Mouse (Mus musculus) cerebellum, adult 2 months (tissue): ENCODE data around the gene Card9.

Experiments
- CTCF ChIP-seq: fragments of 200-500 bp; IDR thresholded peaks from 2 replicates; pipeline ENCODE4 v1.5.1; 2011; ENCODE audit warnings: low read depth, mild to moderate bottlenecking, control low read depth, low read length, moderate library complexity, borderline replicate concordance; ENCODE audit not compliant: insufficient read depth
- POLR2A ChIP-seq: fragments of 200-500 bp; IDR thresholded peaks from 2 replicates; pipeline ENCODE4 v1.6.1; 2011; ENCODE audit warnings: low read length, control low read depth, borderline replicate concordance; ENCODE audit not compliant: insufficient read depth

DNA sequence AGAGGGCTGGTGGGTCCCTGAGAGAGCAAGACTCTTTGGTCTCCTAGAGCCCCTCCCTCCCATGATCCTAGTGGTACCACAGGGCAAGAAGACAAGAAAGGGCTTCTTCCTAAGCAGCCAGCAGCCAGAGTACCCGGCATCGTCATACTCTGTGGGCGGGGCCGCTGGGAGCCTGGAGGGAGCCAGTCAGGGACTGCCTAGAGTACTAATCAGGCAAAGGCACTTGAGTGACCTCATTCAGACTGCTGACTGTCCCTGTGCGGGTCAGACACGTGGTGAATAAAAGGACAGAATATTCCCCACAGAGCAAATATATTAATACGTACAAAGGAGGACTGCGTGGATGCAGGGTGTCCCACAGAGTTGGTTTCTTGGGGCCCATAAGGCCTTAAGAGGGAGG is 31.3 kb downstream of the Card9 start:
- TF ChIP-seq POLR2A (no peak), CTCF (no peak)
